Mouse (Mus musculus) heart, adult 11 months (tissue): ENCODE results near the gene Olfr525.

Experiments used
- DNase-seq: peaks from one replicate; pipeline ENCODE4 v3.0.0; 2022

Gene Olfr525

GRCm38 (mm10) chr7:140320558-140320957 lies at the start of gene Olfr525:
Olfr525 (plus strand) TSS chr7:140320858.
- DNase-seq = peak; percentile 29

GRCm38 (mm10) chr7:140295746-140296145 lies 24.9 kb upstream of the Olfr525 start:
- DNase-seq = peak; percentile 84

- DNase-seq = peak; percentile 80
Observed at GRCm38 (mm10) chr7:140296876-140297275, 23.8 kb upstream of the Olfr525 start.

GRCm38 (mm10) chr7:140299416-140299815 lies 21.2 kb upstream of the Olfr525 start:
- peak; percentile 81 for DNase-seq

GRCm38 (mm10) chr7:140319861-140320385 lies 735 bp upstream of the Olfr525 start:
- peak; percentile 41 for DNase-seq

GRCm38 (mm10) chr7:140321135-140321534 lies 477 bp downstream of the Olfr525 start:
- DNase-seq = no peak

GRCm38 (mm10) chr7:140329766-140330304 lies 9.2 kb downstream of the Olfr525 start:
- DNase-seq = peak; percentile 61

- DNase-seq = peak; percentile 70
Observed at GRCm38 (mm10) chr7:140333717-140334116, 13.1 kb downstream of the Olfr525 start, which contains the start of gene Olfr527. Olfr527 (plus strand) TSS chr7:140334017.

- DNase-seq = no peak
Observed at GRCm38 (mm10) chr7:140361571-140361970, 40.9 kb downstream of the Olfr525 start, which contains the start of gene Olfr60. Olfr60 (minus strand) TSS chr7:140361671.

- no peak for DNase-seq
Observed at GRCm38 (mm10) chr7:140374300-140374699, 53.6 kb downstream of the Olfr525 start.

- DNase-seq = no peak
Observed at GRCm38 (mm10) chr7:140376231-140376630, 55.6 kb downstream of the Olfr525 start, which contains the start of gene Olfr530. Olfr530 (minus strand) TSS chr7:140376331.

- no peak for DNase-seq
Observed at GRCm38 (mm10) chr7:140376911-140377310, 56.3 kb downstream of the Olfr525 start.
